Mouse (Mus musculus) layer of hippocampus, postnatal 25 days (tissue): Measurements from ENCODE around the gene Hist1h2ao. TPM values are rescaled to one million over a fixed set of nuclear protein-coding genes. Genes with fewer than 3 reads are reported as not detected.
"Not testable (repeated sequence)": the region's sequence is repeated elsewhere in the genome, so short reads cannot be mapped to it uniquely, and the experiment has no call there.

ENCODE experiments used
- DNase-seq, 2 experiments: peaks; one replicate each; pipeline ENCODE4 v3.0.0; 2022; ENCODE audit warnings: mixed read lengths in 2 of 2, low spot score in 1 of 2; ENCODE audit errors: extremely low spot score in 1 of 2
- total RNA-seq, 2 experiments: library from RNA; stranded (reverse); gene quantifications; 2 replicates each; pipeline ENCODE4 v1.2.3; 2021

Hist1h2ao gene
- 10 to 100 TPM; 31.1 to 33.0 TPM for total RNA-seq

DNA sequence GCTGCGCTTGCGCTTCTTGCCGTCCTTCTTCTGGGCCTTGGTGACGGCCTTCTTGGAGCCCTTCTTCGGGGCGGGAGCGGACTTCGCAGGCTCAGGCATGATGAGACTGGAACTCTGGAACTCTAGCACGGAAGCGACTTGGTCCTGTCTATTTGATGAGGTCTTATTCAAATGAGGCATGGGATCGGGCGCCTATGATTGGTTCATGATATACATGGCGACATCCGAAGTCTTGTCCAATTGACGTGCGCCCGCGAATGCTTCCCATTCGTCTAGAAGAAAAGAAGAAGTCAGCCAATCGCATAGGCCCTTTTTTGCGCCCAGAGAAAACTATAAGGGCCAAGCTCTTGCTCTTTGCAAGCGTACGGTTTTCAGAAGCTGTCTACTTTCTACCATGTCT lies at the start of gene Hist1h2ao, which contains the start of gene Hist1h2bq:
TSS of gene Hist1h2ao (plus strand) at position 393 of the 400 bp plus-strand sequence.
TSS of gene Hist1h2bq (minus strand) at position 125 of the 400 bp plus-strand sequence.
- DNase-seq: not testable (repeated sequence)

GRCm38 (mm10) chr13:21778814-21779766 lies 31.2 kb upstream of the Hist1h2ao start:
- DNase-seq: peak; percentile 30 to 32

- peak in 1 of 2 experiments; percentile 44 for DNase-seq
These were observed 30.2 kb upstream of the Hist1h2ao start, which contains the start of gene Hist1h1b for GRCm38 (mm10) chr13:21779767-21780731. Gene Hist1h1b (minus strand): TSS chr13:21780625.

GRCm38 (mm10) chr13:21781021-21781555 lies 29.2 kb upstream of the Hist1h2ao start:
- no peak for DNase-seq

DNA sequence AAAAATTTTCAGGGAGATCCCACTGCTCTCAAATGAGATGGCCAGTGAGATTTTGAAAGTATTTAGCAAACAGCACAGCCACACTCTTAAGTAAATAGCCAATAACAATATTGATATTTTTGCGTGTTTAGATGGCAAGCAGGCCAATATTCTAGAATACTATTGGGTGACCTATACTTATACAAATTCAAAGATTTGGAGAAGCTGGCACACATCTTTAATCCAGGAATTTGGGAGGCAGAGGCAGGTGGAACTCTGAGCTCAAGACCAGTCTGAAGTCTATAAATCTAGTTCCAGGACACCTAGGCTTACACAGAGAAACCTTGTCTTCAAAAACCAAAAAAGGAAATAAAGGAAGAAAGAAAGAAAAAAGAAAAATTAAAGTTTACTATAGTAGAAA lies 28.6 kb upstream of the Hist1h2ao start:
- no peak for DNase-seq

- DNase-seq: peak in 1 of 2 experiments; percentile 30
These were observed 27.7 kb upstream of the Hist1h2ao start for GRCm38 (mm10) chr13:21782361-21783254.

DNA sequence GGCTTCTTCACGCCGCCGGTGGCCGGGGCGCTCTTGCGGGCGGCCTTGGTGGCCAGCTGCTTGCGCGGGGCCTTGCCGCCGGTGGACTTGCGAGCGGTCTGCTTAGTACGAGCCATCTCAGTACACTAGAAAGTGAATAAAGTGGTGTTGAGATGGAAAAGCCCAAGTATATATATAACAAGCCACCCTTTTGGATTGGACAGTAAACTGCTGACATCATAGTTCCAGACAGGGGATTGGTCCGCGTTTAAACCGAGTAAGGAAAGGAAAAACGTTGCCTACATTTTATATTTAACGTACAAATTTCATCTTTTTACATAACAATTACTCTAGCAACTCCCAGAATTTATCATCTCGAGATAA lies 27.0 kb upstream of the Hist1h2ao start, which contains the start of gene Hist1h3i:
TSS of gene Hist1h3i (minus strand) at position 116 of the 363 bp plus-strand sequence.
- DNase-seq: peak; percentile 24 to 36

GRCm38 (mm10) chr13:21783734-21784161 lies 26.5 kb upstream of the Hist1h2ao start:
- peak in 1 of 2 experiments; percentile 21 for DNase-seq

DNA sequence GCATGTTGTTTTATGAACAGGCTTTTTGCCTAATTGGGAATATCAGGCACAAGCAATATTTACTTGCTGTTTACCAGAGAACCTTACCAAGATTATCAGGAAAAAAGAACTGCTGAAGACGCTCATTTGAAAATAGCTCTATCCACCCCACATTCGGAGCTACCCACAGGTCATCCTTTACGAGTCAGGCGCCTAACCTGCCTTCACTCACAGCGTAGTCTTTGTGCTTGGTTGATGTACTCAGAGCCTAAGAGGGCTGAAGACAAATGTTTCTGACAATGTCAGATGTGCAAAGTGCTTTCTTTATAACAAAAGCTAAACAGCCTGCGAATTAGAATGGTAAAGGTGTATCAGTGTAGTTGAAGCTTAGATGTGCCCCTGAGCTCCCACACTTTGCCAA lies 26.0 kb upstream of the Hist1h2ao start:
- DNase-seq: no peak

DNA sequence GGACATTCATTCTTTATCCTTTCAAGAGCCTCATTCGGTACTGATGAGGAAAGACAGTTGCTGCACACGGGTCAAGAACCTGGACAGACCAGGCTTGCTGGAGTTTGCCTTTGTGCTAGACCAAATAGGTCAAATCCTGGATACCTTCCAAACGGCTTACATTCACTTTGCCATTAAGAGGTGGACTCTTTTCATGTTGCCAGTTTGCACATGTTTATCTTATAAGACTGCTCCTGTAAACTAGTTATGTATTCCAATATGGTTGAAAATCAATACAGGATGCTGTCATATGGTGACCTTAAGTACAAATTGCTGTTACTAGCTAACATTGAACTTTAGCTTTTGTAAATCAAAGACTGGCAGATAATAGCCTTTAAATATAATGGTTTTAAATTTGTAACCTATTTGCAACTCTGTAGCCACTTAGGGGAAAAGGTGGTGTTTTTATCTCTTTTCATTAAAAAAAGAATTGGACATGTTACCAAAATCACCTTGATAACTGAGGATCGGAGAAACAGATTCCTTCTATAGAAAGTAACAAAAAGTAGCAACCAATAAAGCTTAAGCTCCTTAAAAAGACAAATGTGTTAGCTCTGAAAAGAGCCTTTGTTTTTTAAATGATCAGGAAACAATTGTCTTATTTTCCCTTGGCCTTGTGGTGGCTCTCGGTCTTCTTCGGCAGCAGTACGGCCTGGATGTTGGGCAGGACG lies 23.9 kb upstream of the Hist1h2ao start:
- no peak for DNase-seq

DNA sequence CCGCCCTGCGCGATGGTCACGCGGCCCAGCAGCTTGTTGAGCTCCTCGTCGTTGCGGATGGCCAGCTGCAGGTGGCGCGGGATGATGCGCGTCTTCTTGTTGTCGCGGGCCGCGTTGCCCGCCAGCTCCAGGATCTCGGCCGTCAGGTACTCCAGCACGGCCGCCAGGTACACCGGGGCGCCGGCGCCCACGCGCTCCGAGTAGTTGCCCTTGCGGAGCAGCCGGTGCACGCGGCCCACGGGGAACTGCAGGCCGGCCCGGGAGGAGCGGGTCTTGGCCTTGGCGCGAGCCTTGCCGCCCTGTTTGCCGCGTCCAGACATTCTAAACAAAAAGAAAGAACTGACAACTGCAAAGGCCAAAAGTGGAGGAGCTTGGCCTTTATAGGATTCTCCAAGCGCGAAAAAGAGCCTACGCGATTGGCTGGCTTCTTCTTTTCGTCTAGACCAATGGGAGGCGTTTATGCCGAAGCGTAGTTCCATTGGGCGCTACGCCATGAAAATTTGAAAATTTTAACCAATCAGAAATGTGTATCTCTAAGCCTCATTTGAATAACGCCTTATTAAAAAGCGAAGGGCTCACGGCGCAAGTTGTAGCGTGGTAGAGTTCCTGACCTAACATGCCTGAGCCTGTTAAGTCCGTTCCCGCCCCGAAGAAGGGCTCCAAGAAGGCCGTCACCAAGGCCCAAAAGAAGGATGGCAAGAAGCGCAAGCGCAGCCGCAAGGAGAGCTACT lies 23.2 kb upstream of the Hist1h2ao start, which contains the start of the genes Hist1h2an and Hist1h2bp:
TSS of gene Hist1h2an (minus strand) at position 320 of the 731 bp plus-strand sequence.
TSS of gene Hist1h2bp (plus strand) at position 563 of the 731 bp plus-strand sequence.
- DNase-seq: peak; percentile 61 to 62

GRCm38 (mm10) chr13:21787760-21788593 lies 22.3 kb upstream of the Hist1h2ao start:
- no peak for DNase-seq

- DNase-seq: no peak
These were observed 20.3 kb upstream of the Hist1h2ao start for GRCm38 (mm10) chr13:21789925-21790324.

GRCm38 (mm10) chr13:21790601-21791283 lies 19.5 kb upstream of the Hist1h2ao start:
- no peak for DNase-seq

DNA sequence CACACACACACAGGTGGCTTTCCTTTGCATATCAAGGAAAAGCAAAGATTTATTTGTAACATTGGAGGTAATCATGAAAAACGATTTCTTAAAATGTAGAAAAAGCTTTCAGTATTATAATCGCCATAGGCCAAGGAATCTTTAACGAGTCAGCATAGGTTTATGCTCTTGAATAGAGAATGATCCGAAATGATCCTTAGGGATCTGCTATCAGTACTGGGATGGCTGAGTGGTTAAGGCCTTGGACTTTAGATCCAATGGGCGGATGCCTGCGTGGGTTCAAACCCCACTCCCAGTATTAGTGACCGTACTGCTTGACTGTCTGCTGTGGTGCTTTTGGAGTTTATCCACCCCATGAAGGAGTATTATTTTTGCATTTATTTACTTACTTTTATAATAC lies 14.7 kb upstream of the Hist1h2ao start:
- no peak for DNase-seq

- DNase-seq: not testable (repeated sequence)
These were observed 13.1 kb upstream of the Hist1h2ao start for GRCm38 (mm10) chr13:21797163-21797562.
